Mouse (Mus musculus) ES-E14 (cell line): ENCODE measurements around the gene Rasl10b.

ENCODE experiments used
- CHD2 ChIP-seq: IDR thresholded peaks from 2 replicates; pipeline ENCODE4 v1.6.1; 2014; ENCODE audit warnings: mild to moderate bottlenecking, low read depth, low read length, inconsistent platforms
- HCFC1 ChIP-seq: IDR thresholded peaks from 2 replicates; pipeline ENCODE4 v1.6.1; 2012; ENCODE audit warnings: low read length, inconsistent platforms, borderline replicate concordance; ENCODE audit not compliant: insufficient read depth
- MAFK ChIP-seq: IDR thresholded peaks from 2 replicates; pipeline ENCODE4 v1.6.1; 2014; ENCODE audit warnings: mild to moderate bottlenecking, low read depth, low read length, inconsistent platforms; ENCODE audit not compliant: insufficient read depth
- ZNF384 ChIP-seq: IDR thresholded peaks from 2 replicates; pipeline ENCODE4 v1.6.1; 2012; ENCODE audit warnings: low read depth, low read length, inconsistent platforms

GRCm38 (mm10) chr11:83417708-83418107 lies 8.8 kb downstream of the Rasl10b start:
- no peak for TF ChIP-seq HCFC1
- no peak for TF ChIP-seq ZNF384
- no peak for TF ChIP-seq CHD2
- TF ChIP-seq MAFK, result no peak
